Mouse (Mus musculus) gastrocnemius, postnatal 14 days (tissue): Measurements from ENCODE around the gene Oasl1. TPM values are rescaled to one million over a fixed set of nuclear protein-coding genes. Genes with fewer than 3 reads are reported as not detected.

ENCODE experiments used
- DNase-seq: peaks from one replicate; pipeline ENCODE4 v3.0.0; 2021; ENCODE audit warnings: mixed read lengths
- intact Hi-C: fragments of 180-260 bp; cut with DNase I; formaldehyde crosslinking; loops from one replicate; pipeline ENCODE4 v1.15.1; 2025; ENCODE audit warnings: low total_unique reads
- total RNA-seq, 2 experiments: library from RNA; stranded (reverse); gene quantifications; 2 replicates each; pipeline ENCODE4 v1.2.3; 2021

The Oasl1 gene
- total RNA-seq, 2 experiments from 2014 or later, result not detected

GRCm38 (mm10) chr5:114964315-114964966, 41.4 kb downstream of the Oasl1 start:
- no peak for DNase-seq
- intact Hi-C loops, result no loop called here

DNA sequence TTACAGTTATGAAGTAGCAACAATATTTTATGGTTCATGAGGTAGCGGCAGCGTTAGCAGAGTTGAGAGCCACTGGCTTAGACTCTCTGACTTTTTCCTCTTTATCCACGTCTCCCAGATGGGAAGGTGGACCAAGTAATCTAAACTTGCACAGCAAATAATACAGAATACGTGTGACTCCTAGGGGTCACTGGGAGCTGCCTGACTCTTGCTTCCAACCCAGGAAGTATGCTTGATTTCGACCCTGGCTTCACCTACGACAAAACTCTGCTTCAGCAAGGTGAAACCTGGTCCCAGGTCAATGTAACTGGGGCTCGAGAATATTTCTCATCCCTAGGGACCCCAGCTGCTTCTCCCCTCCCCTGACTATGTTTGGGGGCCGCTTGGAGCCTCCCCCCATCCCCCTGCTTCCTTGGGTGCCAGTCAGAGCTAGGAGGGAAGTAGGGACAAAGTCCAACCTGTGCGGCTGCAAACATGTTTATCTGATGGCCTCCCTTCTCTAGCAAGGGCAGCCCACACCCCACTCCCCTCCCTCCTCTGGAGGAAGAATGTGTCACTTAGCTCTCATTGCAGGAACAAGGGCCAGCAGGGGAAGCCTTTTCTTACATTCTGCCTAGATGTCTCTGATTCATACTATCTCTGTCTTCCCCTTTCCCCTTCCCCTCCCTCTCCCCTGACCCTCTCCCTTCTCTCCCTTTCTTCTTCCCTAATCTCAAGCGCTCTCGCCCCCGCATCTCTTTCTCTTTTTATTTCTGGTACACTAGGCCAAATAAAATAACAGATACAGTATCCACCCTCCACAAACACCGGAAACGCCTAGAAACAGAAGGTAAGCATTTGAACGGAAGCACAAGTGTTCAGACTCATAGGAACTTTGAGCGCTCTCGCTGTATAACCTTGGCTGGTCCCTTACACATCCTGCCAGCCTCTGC, 42.2 kb downstream of the Oasl1 start:
- intact Hi-C loops, result no loop called here
- DNase-seq, result no peak

DNA sequence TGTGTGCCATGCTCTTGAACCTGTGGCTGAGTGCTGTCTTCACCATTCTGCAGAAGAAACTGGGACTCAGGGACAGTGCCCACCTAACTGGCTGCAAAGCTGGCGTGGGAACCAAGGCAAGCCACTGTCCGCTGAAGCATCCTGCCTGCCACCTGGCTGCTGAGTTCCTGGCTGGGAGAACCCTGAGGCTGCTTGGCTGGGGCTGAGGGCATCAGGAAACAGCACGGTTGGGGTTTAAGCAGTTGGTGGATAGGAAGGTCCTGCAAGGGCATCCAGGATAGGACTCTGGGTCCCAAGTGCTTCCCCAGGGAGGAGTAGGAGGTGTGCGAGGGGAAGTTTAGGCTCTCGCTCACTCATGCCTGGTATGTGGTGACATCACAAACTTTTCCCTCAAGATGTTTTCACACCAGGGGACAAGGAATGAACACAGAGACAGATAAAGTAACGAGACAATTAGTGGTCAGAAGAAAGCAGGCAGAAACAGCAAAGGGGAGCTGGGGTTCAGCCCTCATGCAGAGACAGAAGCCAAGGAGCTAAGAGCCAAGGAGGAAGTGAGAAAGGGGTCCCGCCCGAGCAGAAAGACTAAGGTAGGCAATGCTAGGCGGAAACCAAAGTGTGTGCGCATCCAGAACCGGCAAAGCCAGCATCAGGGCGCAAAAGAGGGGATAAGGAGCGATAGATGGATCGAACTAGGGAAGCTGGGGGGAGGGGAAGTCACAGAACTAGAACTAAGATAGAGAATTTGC, 44.7 kb downstream of the Oasl1 start:
- DNase-seq, result no peak

GRCm38 (mm10) chr5:114968651-114969050, 45.6 kb downstream of the Oasl1 start:
- no peak for DNase-seq
- intact Hi-C loops, result no loop called here

More for the DNA sequence above, 44.7 kb downstream of the Oasl1 start:
- intact Hi-C loops, result no loop called here

DNA sequence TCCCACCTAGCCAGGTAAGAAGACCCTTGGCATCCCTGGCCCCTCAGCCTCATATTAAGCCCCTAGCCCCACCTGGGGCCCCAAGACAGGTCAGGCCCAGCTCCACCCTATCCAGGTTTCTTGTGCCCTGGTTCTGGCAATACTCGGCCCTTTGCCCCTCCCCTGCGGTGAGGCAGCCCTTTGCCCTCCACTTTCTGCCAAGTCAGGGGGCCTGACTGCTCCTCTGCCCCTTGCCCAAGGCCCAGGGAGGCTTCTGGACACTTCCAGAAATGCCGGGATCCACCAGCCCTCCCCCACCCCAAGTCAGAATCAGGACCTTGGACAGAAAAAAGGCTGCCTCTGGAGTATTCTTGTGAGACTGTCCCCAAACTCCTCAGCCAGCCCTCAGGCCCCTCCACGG, 46.0 kb downstream of the Oasl1 start:
- intact Hi-C loops, result no loop called here
- no peak for DNase-seq

- DNase-seq, result no peak
- intact Hi-C loops, result no loop called here
These were observed 46.7 kb downstream of the Oasl1 start for GRCm38 (mm10) chr5:114969609-114970215.

GRCm38 (mm10) chr5:114970824-114971227, 47.8 kb downstream of the Oasl1 start, which contains the start of gene Hnf1a:
Gene Hnf1a (minus strand): TSS chr5:114971094.
- DNase-seq, result no peak
- intact Hi-C loops, result no loop called here

GRCm38 (mm10) chr5:114972201-114972600, 49.2 kb downstream of the Oasl1 start:
- no peak for DNase-seq
- intact Hi-C loops, result no loop called here

DNA sequence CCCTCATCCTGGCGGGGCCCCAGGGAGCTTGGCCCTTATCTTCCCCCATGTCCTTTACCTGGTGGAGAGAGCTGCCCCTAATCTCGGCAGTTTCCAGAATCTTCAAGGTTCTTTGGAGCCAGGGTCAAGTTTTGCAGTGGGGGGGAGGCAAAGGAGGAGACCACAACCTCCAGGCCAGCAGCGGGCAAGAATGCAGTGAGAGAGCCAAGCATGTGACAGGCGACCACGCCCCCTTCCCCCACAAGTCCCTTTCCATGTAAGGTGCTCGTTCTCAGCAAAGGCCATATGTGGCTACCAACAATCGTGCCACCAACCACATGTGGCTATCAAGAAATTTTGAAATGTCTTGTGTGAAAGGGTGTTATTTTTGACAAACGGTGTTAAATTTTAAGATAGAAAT, 50.1 kb downstream of the Oasl1 start:
- DNase-seq, result no peak
- intact Hi-C loops, result no loop called here

GRCm38 (mm10) chr5:114976935-114977334, 53.9 kb downstream of the Oasl1 start:
- intact Hi-C loops, result no loop called here
- no peak for DNase-seq

GRCm38 (mm10) chr5:114978473-114978872, 55.4 kb downstream of the Oasl1 start:
- DNase-seq, result no peak
- intact Hi-C loops, result no loop called here

DNA sequence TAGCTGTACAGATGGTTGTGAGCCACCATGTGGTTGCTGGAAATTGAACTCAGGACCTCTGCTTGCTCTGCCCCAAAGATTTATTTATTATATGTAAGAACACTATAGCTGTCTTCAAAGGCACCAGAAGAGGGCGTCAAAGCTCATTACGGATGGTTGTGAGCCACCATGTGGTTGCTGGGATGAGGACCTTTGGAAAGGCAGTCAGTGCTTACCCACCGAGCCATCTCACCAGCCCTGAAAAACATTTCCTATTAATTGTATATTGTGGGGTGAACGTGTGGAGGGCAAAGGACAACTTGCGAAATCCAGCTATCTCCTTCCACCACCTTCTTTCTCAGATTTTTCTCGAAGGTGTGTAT, 55.8 kb downstream of the Oasl1 start:
- intact Hi-C loops, result no loop called here

DNA sequence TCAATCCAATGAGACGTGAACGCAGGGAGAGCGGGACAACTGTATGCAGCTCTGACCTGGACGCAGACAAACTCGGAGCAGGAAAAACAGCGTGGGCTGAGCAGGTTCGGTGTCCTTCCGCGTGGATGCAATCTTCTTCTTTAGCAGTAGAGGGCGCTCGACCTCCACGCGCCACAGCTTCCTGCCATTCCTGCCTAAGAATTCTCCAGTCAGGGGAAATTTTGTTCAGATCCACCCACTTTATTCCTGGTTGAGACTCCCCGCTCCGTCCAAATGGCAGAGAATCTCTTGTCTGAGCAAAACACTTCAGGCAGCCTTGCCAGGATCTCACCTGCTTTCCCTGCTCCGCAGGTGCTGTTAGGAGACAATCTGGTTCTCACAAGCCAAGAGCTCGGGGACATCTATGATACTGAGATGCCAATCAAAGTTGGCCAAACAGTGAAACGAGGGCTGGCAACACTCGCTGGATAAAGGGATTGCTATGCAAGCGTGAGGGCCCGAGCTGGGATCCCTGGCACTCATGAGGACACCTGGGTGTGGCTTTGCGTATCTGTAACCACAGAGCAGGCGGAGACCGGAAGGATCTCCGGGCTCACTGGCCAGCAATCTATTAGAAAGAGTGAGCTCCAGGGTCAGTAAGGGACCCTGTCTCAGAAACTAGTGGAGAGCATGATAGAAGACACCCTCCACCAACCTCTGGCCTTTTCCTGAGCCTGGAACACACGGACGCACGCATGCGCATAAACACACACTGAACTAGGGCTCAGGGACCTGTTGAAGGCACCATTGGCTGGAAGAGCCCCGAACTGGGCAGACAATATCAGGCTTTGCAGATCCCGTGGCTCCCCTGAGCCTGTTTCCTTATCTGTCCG, 56.4 kb downstream of the Oasl1 start:
- DNase-seq, result peak; percentile 58
- intact Hi-C loops, result loop anchor here (5.0 to 10.0 kb wide), 2 partner anchors 98 to 245 kb away; no protein-coding TSS in a partner anchor

More for the DNA sequence above, 55.8 kb downstream of the Oasl1 start:
- DNase-seq, result no peak

- intact Hi-C loops, result loop anchor here (5.0 to 10.0 kb wide), 2 partner anchors 97 to 245 kb away; no protein-coding TSS in a partner anchor
- no peak for DNase-seq
These were observed 57.2 kb downstream of the Oasl1 start for GRCm38 (mm10) chr5:114980122-114980748.

DNA sequence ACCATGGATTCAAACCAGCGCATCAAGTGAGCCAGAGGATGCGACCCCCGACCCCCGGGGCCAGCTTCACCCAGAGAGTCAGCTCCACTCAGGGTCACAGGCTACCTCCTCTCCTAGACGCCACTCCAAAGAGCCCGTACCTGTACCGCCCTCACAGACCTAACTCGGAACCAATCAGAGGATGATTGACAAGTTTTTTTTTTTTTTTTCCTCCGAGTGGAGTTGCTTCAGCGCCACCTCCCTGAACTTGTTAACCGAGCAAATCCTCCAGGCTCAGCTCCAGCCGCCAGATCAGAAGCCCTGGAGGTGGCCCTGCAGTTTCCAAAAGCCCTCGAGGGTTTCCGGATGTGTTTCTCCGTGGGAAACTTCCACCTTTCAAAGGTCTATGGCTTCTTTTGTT, 59.0 kb downstream of the Oasl1 start:
- intact Hi-C loops, result loop anchor here (5.0 to 10.0 kb wide), 2 partner anchors 95 to 243 kb away; no protein-coding TSS in a partner anchor
- no peak for DNase-seq

DNA sequence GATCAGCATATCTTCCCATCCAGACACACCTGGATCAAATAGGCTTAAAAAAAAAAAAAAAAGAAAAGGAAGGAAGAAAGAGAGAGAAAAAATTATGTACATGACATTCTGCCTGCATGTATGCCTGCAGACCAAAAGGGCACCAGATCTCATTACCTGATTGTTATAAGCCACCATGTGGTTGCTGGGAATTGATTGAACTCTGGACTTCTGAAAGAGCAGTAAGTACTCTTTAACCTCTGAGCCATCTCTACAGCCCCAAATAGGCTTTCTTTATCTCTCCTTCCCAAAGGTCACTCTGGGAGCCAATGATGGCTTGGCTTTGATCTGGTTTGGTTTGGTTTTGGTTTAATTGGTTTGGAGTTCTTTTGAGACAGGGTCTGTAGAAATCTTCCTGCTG, 62.0 kb downstream of the Oasl1 start:
- intact Hi-C loops, result loop anchor here (10.0 kb wide), 1 partner anchor 240 kb away; no protein-coding TSS in a partner anchor
- no peak for DNase-seq
